Mouse (Mus musculus): Measurements from ENCODE around the gene Metap1d. TPM values are rescaled to one million over a fixed set of nuclear protein-coding genes. Genes with fewer than 3 reads are reported as not detected.

Gene Metap1d
- polyA plus RNA-seq, 1 experiment from 2014 or later: 33.4 TPM

GRCm38 (mm10) chr2:71550330-71550729, 97.3 kb downstream of the Metap1d start:
- H3K27me3 ChIP-seq (replicated peaks): peaks cover 67% of the 10 kb centered on the region
- no peak overlapping the region for H3K4me2 ChIP-seq
- peaks cover 21% of the 10 kb centered on the region for H3K4me1 ChIP-seq
- no peaks in the 10 kb centered on the region for H3K36me3 ChIP-seq
- 27% methylated on average over 3 of the region's 3 CpGs for WGBS
- no peaks in the 10 kb centered on the region for H3K9me3 ChIP-seq (replicated peaks)
- no peak overlapping the region for H3K9ac ChIP-seq (replicated peaks)
- H3K27ac ChIP-seq (replicated peaks): no peak overlapping the region
- ATAC-seq (ENCODE audit: low FRiP score): no peak
- no peak overlapping the region for H3K4me3 ChIP-seq (replicated peaks)

- WGBS: 2% methylated on average over 18 of the region's 18 CpGs
- ATAC-seq (ENCODE audit: low FRiP score): no peak
Measured at GRCm38 (mm10) chr2:71551704-71552103, 98.6 kb downstream of the Metap1d start.

GRCm38 (mm10) chr2:71556071-71556470, 103.0 kb downstream of the Metap1d start:
- no peak overlapping the region for H3K4me2 ChIP-seq
- H3K9ac ChIP-seq (replicated peaks): no peak overlapping the region
- H3K4me1 ChIP-seq: peaks cover 4% of the 10 kb centered on the region; the same call in 1 of the 2 replicates
- H3K4me3 ChIP-seq (replicated peaks): no peak overlapping the region
- H3K27me3 ChIP-seq (replicated peaks): peaks cover 20% of the 10 kb centered on the region
- WGBS: 69% methylated on average over 5 of the region's 5 CpGs
- no peak for ATAC-seq (ENCODE audit: low FRiP score)
- no peaks in the 10 kb centered on the region for H3K9me3 ChIP-seq (replicated peaks)
- H3K36me3 ChIP-seq: no peaks in the 10 kb centered on the region
- no peak overlapping the region for H3K27ac ChIP-seq (replicated peaks)

More at GRCm38 (mm10) chr2:71551704-71552103, 98.6 kb downstream of the Metap1d start:
- peaks cover 7% of the 10 kb centered on the region for H3K4me1 ChIP-seq
- H3K27ac ChIP-seq (replicated peaks): no peak overlapping the region
- H3K27me3 ChIP-seq (replicated peaks): peaks cover 54% of the 10 kb centered on the region
- H3K9me3 ChIP-seq (replicated peaks): no peaks in the 10 kb centered on the region
- H3K4me3 ChIP-seq (replicated peaks): no peak overlapping the region
- peak overlapping the region; percentile 11; the same call in 1 of the 2 replicates for H3K4me2 ChIP-seq
- no peaks in the 10 kb centered on the region for H3K36me3 ChIP-seq
- no peak overlapping the region for H3K9ac ChIP-seq (replicated peaks)

DNA sequence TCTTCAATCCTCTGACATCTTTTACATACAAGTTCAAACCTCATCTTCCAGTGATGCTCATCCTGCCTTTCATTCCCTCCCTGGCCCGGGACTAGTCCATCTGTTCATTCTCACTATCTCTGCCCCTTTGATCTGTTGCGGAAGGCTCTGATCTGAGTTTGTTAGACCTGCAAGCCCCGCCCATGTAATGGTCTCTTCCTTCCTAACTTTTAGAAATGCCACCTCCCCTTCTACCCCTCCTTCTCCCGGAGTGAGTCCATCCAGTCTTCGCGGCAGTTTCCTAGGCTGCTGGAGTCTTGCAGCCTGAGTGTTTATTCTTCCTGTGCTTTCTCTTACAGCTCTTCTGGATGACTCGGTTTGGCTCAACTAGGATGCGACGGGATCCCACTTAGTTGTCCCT, 113.4 kb downstream of the Metap1d start:
- WGBS: 79% methylated on average over 9 of the region's 9 CpGs

DNA sequence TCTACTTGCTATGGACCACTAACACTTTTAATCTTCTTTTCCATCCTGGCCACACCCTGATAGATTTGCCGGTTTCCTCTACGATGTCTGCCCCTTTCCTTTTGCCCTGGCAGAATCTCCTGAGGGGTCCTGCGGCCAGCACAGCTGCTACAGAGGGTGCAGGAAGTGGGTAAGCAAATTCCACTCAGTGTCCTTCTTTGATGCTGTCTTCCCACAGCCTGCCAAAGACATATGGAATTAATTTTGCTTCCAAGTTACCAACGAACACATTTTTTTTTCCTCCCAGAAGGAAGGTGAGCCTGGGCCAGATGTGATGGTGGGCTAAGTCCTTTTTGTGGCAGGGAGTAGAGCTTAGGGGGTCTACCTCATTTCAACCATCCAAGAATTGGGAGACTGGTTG, 120.7 kb downstream of the Metap1d start:
- 81% methylated on average over 4 of the region's 4 CpGs for WGBS
- no peaks in the 10 kb centered on the region for H3K36me3 ChIP-seq
- H3K4me1 ChIP-seq: no peaks in the 10 kb centered on the region
- no peak overlapping the region for H3K4me3 ChIP-seq (replicated peaks)
- no peak for ATAC-seq (ENCODE audit: low FRiP score)
- no peak overlapping the region for H3K9ac ChIP-seq (replicated peaks)
- H3K9me3 ChIP-seq (replicated peaks): no peaks in the 10 kb centered on the region
- no peak overlapping the region for H3K27ac ChIP-seq (replicated peaks)
- no peaks in the 10 kb centered on the region for H3K27me3 ChIP-seq (replicated peaks)
- no peak overlapping the region for H3K4me2 ChIP-seq

More for the DNA sequence above, 113.4 kb downstream of the Metap1d start:
- no peak for ATAC-seq (ENCODE audit: low FRiP score)
- no peaks in the 10 kb centered on the region for H3K4me1 ChIP-seq
- H3K36me3 ChIP-seq: no peaks in the 10 kb centered on the region
- H3K27me3 ChIP-seq (replicated peaks): no peaks in the 10 kb centered on the region
- H3K9ac ChIP-seq (replicated peaks): no peak overlapping the region
- H3K4me3 ChIP-seq (replicated peaks): no peak overlapping the region
- no peak overlapping the region for H3K27ac ChIP-seq (replicated peaks)
- no peaks in the 10 kb centered on the region for H3K9me3 ChIP-seq (replicated peaks)
- H3K4me2 ChIP-seq: no peak overlapping the region

Other genes starting within 250 kb of the Metap1d start
- 144 and 163 TPM in 2 replicates for gene Dync1i2, start 241.6 kb upstream of the Metap1d start, polyA plus RNA-seq (2015; fragmentation: Nextera tagmentation; extraction: Ambion mirVana)
- 109 and 119 TPM in 2 replicates for gene Slc25a12, start 85.5 kb upstream of the Metap1d start, polyA plus RNA-seq (2015; fragmentation: Nextera tagmentation; extraction: Ambion mirVana)
- 45.9 and 68.2 TPM in 2 replicates for gene Hat1, start 64.3 kb upstream of the Metap1d start, polyA plus RNA-seq (2015; fragmentation: Nextera tagmentation; extraction: Ambion mirVana)
- gene Dlx1, start 74.8 kb downstream of the Metap1d start, polyA plus RNA-seq (2015; fragmentation: Nextera tagmentation; extraction: Ambion mirVana): 0.13 and 1.3 TPM in 2 replicates
- gene Dlx2, start 93.5 kb downstream of the Metap1d start, polyA plus RNA-seq (2015; fragmentation: Nextera tagmentation; extraction: Ambion mirVana): 0.08 and 1.1 TPM in 2 replicates

All from neural tube, embryonic 15.5 days (tissue).